Mouse (Mus musculus): ENCODE results near the gene Vmn1r235.

- TF ChIP-seq CTCF (IDR thresholded peaks at IDR 0.05; ENCODE audit: extremely low read depth, insufficient read depth, low read length) = no peak
- no peak for TF ChIP-seq POLR2A (IDR thresholded peaks at IDR 0.05; ENCODE audit: extremely low read depth, insufficient read depth, low read length)
These were observed 26.4 kb downstream of the Vmn1r235 start, which contains the start of gene Vmn1r236 for GRCm38 (mm10) chr17:21282642-21283041.
